Mouse (Mus musculus) small intestine, adult 2 months (tissue): ENCODE data around the gene Gm43951. TPM values are rescaled to one million over a fixed set of nuclear protein-coding genes. Genes with fewer than 3 reads are reported as not detected.

Experiments
- H3K27ac ChIP-seq: fragments of 200-500 bp; 2 replicates; pipeline ENCODE4 v1.5.1; 2012; ENCODE audit warnings: low read depth, low read length, control low read depth, inconsistent platforms; ENCODE audit not compliant: insufficient read depth
- H3K27me3 ChIP-seq: fragments of 200-500 bp; 2 replicates; pipeline ENCODE4 v1.6.1; 2012; ENCODE audit warnings: mild to moderate bottlenecking, moderate library complexity, low read length, inconsistent platforms; ENCODE audit not compliant: control insufficient read depth, insufficient read depth
- H3K36me3 ChIP-seq: fragments of 200-500 bp; 2 replicates; pipeline ENCODE4 v1.6.1; 2012; ENCODE audit warnings: mild to moderate bottlenecking, low read length, control low read depth, inconsistent platforms; ENCODE audit not compliant: control insufficient read depth, insufficient read depth
- H3K4me1 ChIP-seq: fragments of 200-500 bp; 2 replicates; pipeline ENCODE4 v1.6.1; 2012; ENCODE audit warnings: low read length, inconsistent platforms, mixed read lengths; ENCODE audit not compliant: control insufficient read depth, insufficient read depth, insufficient read length
- H3K4me3 ChIP-seq: fragments of 200-500 bp; 2 replicates; pipeline ENCODE4 v1.5.1; 2012; ENCODE audit warnings: low read depth, mild to moderate bottlenecking, control low read depth, inconsistent platforms, low read length, moderate library complexity
- CTCF ChIP-seq: fragments of 200-500 bp; IDR thresholded peaks from 2 replicates; pipeline ENCODE4 v1.5.1; 2012; ENCODE audit warnings: low read depth, mild to moderate bottlenecking, control low read depth, inconsistent platforms, low read length, moderate library complexity, mixed read lengths; ENCODE audit not compliant: insufficient replicate concordance, insufficient read length; ENCODE audit errors: extremely low read depth
- POLR2A ChIP-seq: fragments of 200-500 bp; IDR thresholded peaks from 2 replicates; pipeline ENCODE4 v1.6.1; 2012; ENCODE audit warnings: low read depth, mild to moderate bottlenecking, control low read depth, inconsistent platforms, low read length, moderate library complexity
- WGBS: fragments of 180-500 bp; shearing (Covaris S2); methylation state at CpG from one replicate; pipeline ENCODE4 v1.1.7; 2018; 5-methylcytosine and 5-hydroxymethylcytosine counted together
- polyA plus RNA-seq: library from polyadenylated mRNA; depleted of rRNA; stranded (reverse); fragments of >200 nt; gene quantifications from 2 replicates; pipeline ENCODE4 v1.2.3, GENCODE M21; 2012

The Gm43951 gene
- polyA plus RNA-seq, 1 experiment, result 0.19 TPM

GRCm38 (mm10) chr11:72232991-72233390, 26.4 kb upstream of the Gm43951 start:
- Histone ChIP-seq H3K36me3 (no peaks in the 10 kb centered on the region), H3K27ac (no peak overlapping the region), H3K4me1 (no peaks in the 10 kb centered on the region), H3K4me3 (no peak overlapping the region), H3K27me3 (no peaks in the 10 kb centered on the region)
- TF ChIP-seq POLR2A (no peak), CTCF (no peak)
- WGBS, result 42% methylated on average over 1 of the region's 1 CpGs

GRCm38 (mm10) chr11:72232068-72232467, 25.4 kb upstream of the Gm43951 start:
- 83% methylated on average over 7 of the region's 7 CpGs for WGBS
- Histone ChIP-seq H3K27me3 (no peaks in the 10 kb centered on the region), H3K27ac (no peak overlapping the region), H3K4me3 (no peak overlapping the region), H3K4me1 (no peaks in the 10 kb centered on the region), H3K36me3 (no peaks in the 10 kb centered on the region)
- no peak for TF ChIP-seq CTCF
- TF ChIP-seq POLR2A, result no peak

- TF ChIP-seq CTCF, result no peak
- TF ChIP-seq POLR2A, result no peak
- no peak overlapping the region for H3K27ac ChIP-seq
- H3K27me3 ChIP-seq, result no peaks in the 10 kb centered on the region
- no peak overlapping the region for H3K4me3 ChIP-seq
- no peaks in the 10 kb centered on the region for H3K36me3 ChIP-seq
- H3K4me1 ChIP-seq, result no peaks in the 10 kb centered on the region
- WGBS, result 18% methylated on average over 4 of the region's 4 CpGs
These were observed 21.9 kb upstream of the Gm43951 start for GRCm38 (mm10) chr11:72228513-72228912.

GRCm38 (mm10) chr11:72226901-72227300, 20.3 kb upstream of the Gm43951 start:
- H3K27me3 ChIP-seq, result no peaks in the 10 kb centered on the region
- TF ChIP-seq CTCF (no peak), POLR2A (no peak)
- H3K4me1 ChIP-seq, result no peaks in the 10 kb centered on the region
- no peak overlapping the region for H3K27ac ChIP-seq
- H3K4me3 ChIP-seq, result no peak overlapping the region
- WGBS, result 76% methylated on average over 6 of the region's 6 CpGs
- H3K36me3 ChIP-seq, result no peaks in the 10 kb centered on the region

GRCm38 (mm10) chr11:72226020-72226791, 19.6 kb upstream of the Gm43951 start:
- Histone ChIP-seq H3K27me3 (no peaks in the 10 kb centered on the region), H3K4me3 (no peak overlapping the region), H3K4me1 (no peaks in the 10 kb centered on the region), H3K36me3 (no peaks in the 10 kb centered on the region), H3K27ac (no peak overlapping the region)
- WGBS, result 62% methylated on average over 10 of the region's 10 CpGs
- no peak for TF ChIP-seq POLR2A
- TF ChIP-seq CTCF, result no peak

GRCm38 (mm10) chr11:72224865-72225264, 18.2 kb upstream of the Gm43951 start:
- Histone ChIP-seq H3K4me3 (no peak overlapping the region), H3K4me1 (no peaks in the 10 kb centered on the region), H3K27ac (no peak overlapping the region), H3K27me3 (no peaks in the 10 kb centered on the region), H3K36me3 (no peaks in the 10 kb centered on the region)
- 3% methylated on average over 5 of the region's 5 CpGs for WGBS
- TF ChIP-seq CTCF (peak; percentile 91; the same call in 1 of the 2 replicates), POLR2A (no peak)

- no peak overlapping the region for H3K27ac ChIP-seq
- no peak overlapping the region for H3K4me3 ChIP-seq
- no peak for TF ChIP-seq POLR2A
- no peak for TF ChIP-seq CTCF
- no peaks in the 10 kb centered on the region for H3K27me3 ChIP-seq
- WGBS, result 78% methylated on average over 4 of the region's 4 CpGs
- no peaks in the 10 kb centered on the region for H3K4me1 ChIP-seq
- no peaks in the 10 kb centered on the region for H3K36me3 ChIP-seq
These were observed 16.8 kb upstream of the Gm43951 start for GRCm38 (mm10) chr11:72223414-72223813.
